ENCODE assay signal across 18 mouse cellular contexts in genomic region chr7:133001388-133001787, GRCm38 (mm10).
DNase-seq lines count a peak whose midpoint lies in the region; TF ChIP-seq lines count a peak whose summit lies in the region.
"Had no signal": no experiment of that assay in that cellular context is flagged by ENCODE, and none has a peak within 500 bp of the region (broad histone marks: within the 10 kb centered on the region; RNA-seq: fewer than 3 reads in every experiment).

No protein-coding gene starts in this region.

- no peaks in the 10 kb centered on the region for H3K27me3 ChIP-seq in testis, adult 2 months (ENCODE audit: control insufficient read depth, insufficient read depth, low read length)
- H3K27me3 ChIP-seq: embryonic facial prominence, embryonic 13.5 days; embryonic facial prominence, embryonic 15.5 days had no signal

- H3K27ac ChIP-seq in layer of hippocampus, adult 2 months, result peak overlapping the region; percentile 83
- H3K27ac ChIP-seq in testis, adult 2 months (ENCODE audit: control insufficient read depth, insufficient read depth, low read depth, low read length), result no peak overlapping the region; the same call in 1 of the 2 replicates
- H3K27ac ChIP-seq: embryonic facial prominence, embryonic 13.5 days; embryonic facial prominence, embryonic 15.5 days; forebrain, embryonic 10.5 days had no signal

- H3K4me1 ChIP-seq in testis, adult 2 months (ENCODE audit: control insufficient read depth, insufficient read depth, low read length), result no peaks in the 10 kb centered on the region

- no peak for TF ChIP-seq CTCF in layer of hippocampus, adult 2 months (conservative IDR thresholded peaks at IDR 0.05)
- no peak for TF ChIP-seq CTCF in testis, adult 2 months (IDR thresholded peaks at IDR 0.05; ENCODE audit: control insufficient read depth, insufficient read depth, insufficient replicate concordance, low read depth, low read length)

- no peak overlapping the region for H3K4me3 ChIP-seq in layer of hippocampus, adult 2 months
- H3K4me3 ChIP-seq in testis, adult 2 months (ENCODE audit: control insufficient read depth, low read depth, low read length), result peak overlapping the region; percentile 75
- H3K4me3 ChIP-seq: embryonic facial prominence, embryonic 13.5 days; embryonic facial prominence, embryonic 15.5 days; erythroblast, embryonic 14.5 days; forebrain, embryonic 10.5 days had no signal

- peak; percentile 56; the same call in 1 of the 2 replicates for TF ChIP-seq POLR2A in testis, adult 2 months (IDR thresholded peaks at IDR 0.05; ENCODE audit: control insufficient read depth, low read depth, low read length)

- peaks cover 2% of the 10 kb centered on the region for H3K36me3 ChIP-seq in testis, adult 2 months (ENCODE audit: control insufficient read depth, insufficient read depth, low read length)

- peak; percentile 30 for DNase-seq in cerebellum, adult 9-11 months
- DNase-seq in cerebellum, adult 9-10 months, result no peak
- peak; percentile 87 for DNase-seq in heart, adult 11 months
- no peak for DNase-seq in heart, postnatal 14 days
- no peak for DNase-seq in layer of hippocampus, adult 2 months (ENCODE audit: low spot score in 2 of 2)
- DNase-seq in layer of hippocampus, postnatal 14 days (ENCODE audit: low spot score in 2 of 2), result no peak
- no peak for DNase-seq in testis, postnatal 14 days (ENCODE audit: low spot score)
- DNase-seq: adrenal gland, adult 2 months; adrenal gland, postnatal 10 days; adrenal gland, postnatal 25 days; cerebellum, adult 11 months; cerebellum, adult 18-20 months; embryo, embryonic 11 days had no signal

- intact Hi-C loops in heart, postnatal 14 days (cut with DNase I), result loop anchor here (5.0 kb wide), 3 partner anchors 69 to 344 kb away; partner anchors contain the start of genes Abraxas2 and Zranb1

Comparison
In these comparisons a context has a peak if more than half of its experiments do, and no peak if none do; other contexts are left out.
1. DNase-seq: peak in cerebellum, adult 9-11 months (single experiment) and heart, adult 11 months (single experiment); none in cerebellum, adult 9-10 months (single experiment), heart, postnatal 14 days (0 of 2), layer of hippocampus, adult 2 months (0 of 2), layer of hippocampus, postnatal 14 days (0 of 2) and testis, postnatal 14 days (single experiment).